Mouse (Mus musculus) stomach, embryonic 15.5 days (tissue): ENCODE results near the gene Usp3. TPM values are rescaled to one million over a fixed set of nuclear protein-coding genes. Genes with fewer than 3 reads are reported as not detected.

Experiments
- ATAC-seq: fragments of 200-750 bp; cut with Nextera tagmentation; 2 replicates; pipeline ENCODE4 v1.8.0; 2017; ENCODE audit warnings: low read depth, moderate number of reproducible peaks, moderate TSS enrichment; ENCODE audit not compliant: insufficient read depth, low FRiP score
- H3K27ac ChIP-seq: fragments of 300-500 bp; sonication (generic); 2 replicates; pipeline ENCODE4 v1.5.1; 2015; ENCODE audit warnings: mild to moderate bottlenecking, inconsistent platforms
- H3K27me3 ChIP-seq: fragments of 300-500 bp; sonication (generic); replicated peaks from 2 replicates; pipeline ENCODE4 v1.6.1; 2015; ENCODE audit warnings: inconsistent platforms
- H3K36me3 ChIP-seq: fragments of 300-500 bp; sonication (generic); 2 replicates; pipeline ENCODE4 v1.6.1; 2015; ENCODE audit warnings: inconsistent platforms
- H3K4me1 ChIP-seq: fragments of 300-500 bp; sonication (generic); 2 replicates; pipeline ENCODE4 v1.6.1; 2015; ENCODE audit warnings: inconsistent platforms
- H3K4me2 ChIP-seq: fragments of 300-500 bp; sonication (generic); 2 replicates; pipeline ENCODE4 v1.6.1; 2015; ENCODE audit warnings: mild to moderate bottlenecking, inconsistent platforms
- H3K4me3 ChIP-seq: fragments of 300-500 bp; sonication (generic); replicated peaks from 2 replicates; pipeline ENCODE4 v1.5.1; 2015; ENCODE audit warnings: inconsistent platforms
- H3K9ac ChIP-seq: fragments of 300-500 bp; sonication (generic); 2 replicates; pipeline ENCODE4 v1.6.1; 2015; ENCODE audit warnings: inconsistent platforms
- H3K9me3 ChIP-seq: fragments of 300-500 bp; sonication (generic); 2 replicates; pipeline ENCODE4 v1.6.1; 2016; ENCODE audit warnings: inconsistent platforms
- WGBS: fragments of 180-500 bp; shearing (Covaris S2); methylation state at CpG from one replicate; pipeline ENCODE4 v1.1.7; 2015; 5-methylcytosine and 5-hydroxymethylcytosine counted together
- polyA plus RNA-seq: library from polyadenylated mRNA; unstranded; fragments of >200 nt; fragmentation: Nextera tagmentation; extraction: Ambion mirVana; gene quantifications from 2 replicates; pipeline ENCODE4 v1.2.1, GENCODE M21; 2015

The Usp3 gene
- 60.9 and 64.6 TPM in 2 replicates for polyA plus RNA-seq

DNA sequence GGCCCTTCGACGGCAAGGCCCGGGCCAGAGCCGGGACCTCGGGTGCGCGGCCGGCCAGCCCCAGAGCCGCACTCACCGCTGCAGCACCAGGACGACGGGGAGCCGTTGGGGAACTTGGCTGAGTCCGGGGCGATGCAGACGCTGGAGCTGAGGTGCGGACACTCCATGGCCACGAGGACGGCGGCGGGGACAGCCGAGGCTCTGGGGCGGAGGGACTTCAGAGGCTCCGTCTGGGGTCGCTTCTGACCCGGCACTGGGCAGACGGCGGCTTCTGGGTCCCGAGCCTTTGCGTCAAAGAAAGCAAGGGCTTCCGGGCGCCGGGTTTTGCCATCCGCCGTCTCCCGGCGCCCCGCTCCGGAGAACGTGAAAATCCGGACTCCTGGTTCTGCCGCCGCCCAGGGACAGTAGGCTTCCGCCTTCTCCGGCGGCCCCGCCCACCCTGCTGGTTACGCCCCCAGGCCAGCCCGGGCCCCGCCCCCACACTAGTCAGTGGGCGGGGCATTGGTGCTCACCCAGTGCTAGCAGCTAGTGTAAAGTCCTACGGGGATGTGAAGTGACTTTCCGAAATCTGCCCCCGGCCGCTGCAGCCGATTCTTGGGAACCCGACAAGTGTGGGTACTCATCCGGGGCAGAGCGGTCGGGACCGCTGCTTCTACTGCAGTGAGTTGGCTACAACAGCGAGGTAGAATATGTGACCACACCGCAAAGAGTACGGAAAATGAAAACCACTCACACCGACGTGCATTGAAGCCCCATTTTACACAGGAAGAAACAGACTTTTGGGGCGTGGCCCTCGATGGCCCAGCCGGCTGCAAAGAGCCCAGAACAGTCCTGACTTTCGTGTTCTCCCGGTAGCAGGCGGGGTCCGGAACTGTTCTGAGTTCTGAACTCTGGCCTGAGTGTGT is at the start of gene Usp3:
TSS of gene Usp3 (minus strand) at position 435 of the 905 bp plus-strand sequence.
- Histone ChIP-seq H3K4me1 (peaks cover 21% of the 10 kb centered on the region), H3K27ac (peak within 1 kb of the TSS; percentile 95), H3K9me3 (no peaks in the 10 kb centered on the region), H3K27me3 (no peaks in the 10 kb centered on the region), H3K9ac (peak within 1 kb of the TSS; percentile 65), H3K4me2 (peak within 1 kb of the TSS; percentile 62), H3K4me3 (peak within 1 kb of the TSS; percentile 62), H3K36me3 (no peaks in the 10 kb centered on the region)
- under 1% methylated on average over 72 of the region's 73 CpGs for WGBS
- peak; percentile 90 for ATAC-seq

DNA sequence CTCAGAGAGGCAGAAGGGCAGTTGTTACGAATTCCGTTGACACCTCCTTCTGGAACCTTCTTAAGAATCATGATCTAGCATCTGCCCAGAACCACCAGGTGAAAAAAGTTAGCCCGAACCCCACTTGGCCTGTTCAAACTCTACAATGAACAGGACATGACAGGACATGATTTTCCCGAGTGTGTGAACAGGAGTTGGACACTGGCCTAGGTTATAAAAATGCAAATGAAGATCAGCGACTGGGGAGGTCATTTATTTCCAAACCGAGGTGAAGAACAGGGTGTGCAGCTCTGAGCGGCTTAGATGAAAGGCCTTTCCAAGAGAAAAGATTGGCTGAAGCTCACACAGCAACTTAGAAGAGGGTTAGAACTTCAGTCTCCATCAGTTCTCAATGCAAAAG is 47.5 kb upstream of the Usp3 start:
- no peaks in the 10 kb centered on the region for H3K27me3 ChIP-seq
- no peaks in the 10 kb centered on the region for H3K9me3 ChIP-seq
- ATAC-seq: no peak
- no peak overlapping the region for H3K4me3 ChIP-seq
- 73% methylated on average over 7 of the region's 7 CpGs for WGBS
- no peak overlapping the region for H3K4me2 ChIP-seq
- no peak overlapping the region for H3K27ac ChIP-seq
- H3K9ac ChIP-seq: no peak overlapping the region
- no peaks in the 10 kb centered on the region for H3K4me1 ChIP-seq
- no peaks in the 10 kb centered on the region for H3K36me3 ChIP-seq

DNA sequence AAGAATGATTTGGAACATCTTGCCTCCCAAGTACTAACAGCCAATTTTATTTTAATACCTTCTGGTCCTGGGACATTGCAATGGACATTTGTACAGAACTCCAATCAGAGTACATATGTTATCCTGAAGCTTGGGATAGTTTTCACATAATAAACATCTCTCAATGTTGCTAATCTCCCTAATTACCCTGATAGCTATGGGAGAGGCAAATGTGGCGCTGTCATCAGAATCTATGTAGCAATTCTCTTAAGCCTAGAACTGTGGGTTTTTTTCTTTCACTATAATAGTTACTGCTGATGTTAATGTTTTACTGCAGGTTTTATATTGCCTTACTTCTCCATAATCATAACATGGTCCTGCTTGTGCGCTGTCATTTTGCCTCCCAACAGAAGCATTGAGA is 46.7 kb upstream of the Usp3 start:
- Histone ChIP-seq H3K4me2 (no peak overlapping the region), H3K36me3 (no peaks in the 10 kb centered on the region), H3K4me1 (no peaks in the 10 kb centered on the region), H3K27me3 (no peaks in the 10 kb centered on the region), H3K9me3 (no peaks in the 10 kb centered on the region), H3K9ac (no peak overlapping the region), H3K27ac (no peak overlapping the region), H3K4me3 (no peak overlapping the region)
- WGBS: 94% methylated on average over 2 of the region's 2 CpGs
- ATAC-seq: no peak

DNA sequence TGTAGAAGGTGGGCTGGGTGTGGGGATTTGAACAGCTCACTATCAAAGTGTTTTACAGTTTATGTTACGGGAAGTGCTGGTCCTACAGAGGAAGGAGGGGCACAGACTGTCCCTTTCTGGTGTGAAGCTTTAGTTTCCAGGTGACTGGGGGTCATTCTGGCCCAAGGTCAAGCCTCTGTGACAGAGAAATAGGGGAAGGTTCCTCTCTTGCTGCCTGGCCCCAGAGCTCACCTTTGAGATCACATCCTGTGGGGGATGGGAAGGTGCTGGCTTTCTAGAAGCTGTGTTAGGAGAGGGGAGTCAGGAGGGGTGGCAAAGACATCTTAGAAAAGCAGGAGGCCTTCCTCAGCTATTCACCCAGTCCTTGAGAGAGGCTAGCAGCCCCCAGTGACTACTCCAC is 39.5 kb upstream of the Usp3 start:
- 90% methylated on average over 1 of the region's 1 CpGs for WGBS
- Histone ChIP-seq H3K36me3 (no peaks in the 10 kb centered on the region), H3K4me2 (no peak overlapping the region), H3K9me3 (no peaks in the 10 kb centered on the region), H3K4me1 (peaks cover 3% of the 10 kb centered on the region; the same call in 1 of the 2 replicates), H3K9ac (no peak overlapping the region), H3K27me3 (no peaks in the 10 kb centered on the region), H3K27ac (no peak overlapping the region), H3K4me3 (no peak overlapping the region)
- ATAC-seq: no peak

DNA sequence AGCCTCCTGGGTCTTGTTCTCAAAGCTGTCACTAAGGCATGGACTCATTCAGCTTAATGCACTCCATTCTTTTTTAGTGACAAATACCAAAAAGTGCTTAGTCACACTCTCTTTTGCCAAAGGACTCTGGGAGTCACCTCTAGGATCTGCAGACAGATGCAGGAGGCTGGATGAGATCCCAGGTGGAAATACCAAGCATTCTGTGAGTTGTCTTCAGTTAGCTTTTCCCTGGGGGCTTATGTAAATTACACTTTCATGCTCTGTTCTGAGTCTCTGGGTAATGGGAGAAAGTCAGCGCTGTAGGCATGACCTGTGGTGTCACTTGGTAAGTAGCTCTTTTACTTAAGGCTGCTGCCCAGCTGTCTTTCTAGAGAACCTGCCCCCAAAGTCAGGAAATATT is 38.0 kb upstream of the Usp3 start:
- H3K9ac ChIP-seq: no peak overlapping the region
- no peaks in the 10 kb centered on the region for H3K9me3 ChIP-seq
- WGBS: 21% methylated on average over 1 of the region's 1 CpGs
- H3K27me3 ChIP-seq: no peaks in the 10 kb centered on the region
- H3K36me3 ChIP-seq: no peaks in the 10 kb centered on the region
- ATAC-seq: no peak
- H3K4me3 ChIP-seq: no peak overlapping the region
- no peak overlapping the region for H3K27ac ChIP-seq
- peaks cover 6% of the 10 kb centered on the region for H3K4me1 ChIP-seq
- H3K4me2 ChIP-seq: no peak overlapping the region

DNA sequence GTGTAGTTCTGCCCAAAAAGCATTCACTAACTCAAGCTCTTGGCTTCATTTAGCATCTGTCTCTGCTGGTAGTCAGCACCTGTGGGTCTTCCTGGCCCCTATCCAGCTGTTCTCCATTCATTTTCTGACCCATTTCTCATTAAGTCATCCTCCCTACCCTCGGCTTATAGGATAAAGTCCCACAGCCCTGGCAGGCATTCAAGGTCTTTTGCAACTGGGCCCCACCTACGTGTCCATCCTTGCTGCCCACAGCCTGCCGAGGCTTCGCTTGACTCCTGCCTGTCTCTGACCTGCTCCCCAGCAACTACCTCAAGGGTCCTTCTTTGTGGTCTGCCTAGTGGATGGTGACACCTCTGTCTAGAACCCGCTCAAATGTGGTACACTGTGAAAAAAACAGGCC is 33.7 kb upstream of the Usp3 start:
- Histone ChIP-seq H3K9me3 (no peaks in the 10 kb centered on the region), H3K4me1 (peaks cover 18% of the 10 kb centered on the region), H3K9ac (no peak overlapping the region), H3K36me3 (no peaks in the 10 kb centered on the region), H3K27me3 (no peaks in the 10 kb centered on the region), H3K27ac (no peak overlapping the region), H3K4me3 (no peak overlapping the region), H3K4me2 (no peak overlapping the region)
- WGBS: 62% methylated on average over 5 of the region's 5 CpGs
- ATAC-seq: no peak

DNA sequence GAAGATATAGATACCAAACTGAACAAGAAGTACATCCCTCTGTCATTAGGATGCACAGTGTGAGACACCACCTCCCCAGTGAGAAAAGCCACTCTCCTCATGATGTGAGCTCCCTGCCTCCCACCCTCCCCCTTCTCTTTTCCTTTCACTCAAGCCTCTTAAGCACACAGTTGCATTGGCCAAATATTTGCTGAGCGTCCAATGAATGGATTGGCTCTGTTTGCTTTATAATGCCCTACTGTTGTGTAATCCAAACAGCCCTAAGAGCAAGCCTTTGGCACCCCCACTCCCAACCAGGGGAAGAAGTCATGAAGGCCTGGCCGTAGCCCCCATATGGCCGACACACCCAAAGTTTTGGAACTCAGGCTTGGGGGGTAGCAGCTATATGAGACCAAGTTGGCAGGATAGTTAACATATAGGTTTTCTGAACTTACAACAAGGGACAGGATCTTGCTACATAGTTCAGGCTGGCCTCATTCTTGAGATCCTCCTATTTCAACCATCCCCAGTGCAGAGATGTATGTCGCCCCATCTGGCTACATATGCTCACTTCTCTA is 33.1 kb upstream of the Usp3 start:
- H3K4me2 ChIP-seq: no peak overlapping the region
- H3K36me3 ChIP-seq: no peaks in the 10 kb centered on the region
- H3K9ac ChIP-seq: no peak overlapping the region
- H3K4me1 ChIP-seq: peaks cover 21% of the 10 kb centered on the region
- H3K27me3 ChIP-seq: no peaks in the 10 kb centered on the region
- no peak overlapping the region for H3K27ac ChIP-seq
- no peaks in the 10 kb centered on the region for H3K9me3 ChIP-seq
- WGBS: 59% methylated on average over 4 of the region's 4 CpGs
- no peak overlapping the region for H3K4me3 ChIP-seq
- peak; percentile 69 for ATAC-seq

DNA sequence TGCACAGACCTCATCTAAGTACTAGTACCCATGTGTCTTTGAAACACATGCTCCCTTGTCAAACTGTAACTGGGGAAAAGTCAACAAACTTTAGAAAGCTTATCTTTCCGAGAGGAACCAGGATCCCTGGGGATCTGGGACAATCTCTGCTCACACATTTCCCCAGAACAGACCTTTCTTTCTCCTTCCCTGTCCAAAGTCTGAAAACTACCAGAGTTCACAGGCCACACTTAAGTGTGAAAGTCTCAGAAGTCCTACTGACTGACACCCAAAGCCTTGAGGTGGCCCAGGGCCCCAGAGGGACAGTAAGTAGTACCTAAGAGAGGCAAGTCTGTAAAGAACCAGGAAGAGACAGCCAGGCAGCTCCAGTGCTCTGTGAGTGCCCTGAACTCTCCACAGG is 31.9 kb upstream of the Usp3 start:
- 37% methylated on average over 1 of the region's 1 CpGs for WGBS
- no peak for ATAC-seq

DNA sequence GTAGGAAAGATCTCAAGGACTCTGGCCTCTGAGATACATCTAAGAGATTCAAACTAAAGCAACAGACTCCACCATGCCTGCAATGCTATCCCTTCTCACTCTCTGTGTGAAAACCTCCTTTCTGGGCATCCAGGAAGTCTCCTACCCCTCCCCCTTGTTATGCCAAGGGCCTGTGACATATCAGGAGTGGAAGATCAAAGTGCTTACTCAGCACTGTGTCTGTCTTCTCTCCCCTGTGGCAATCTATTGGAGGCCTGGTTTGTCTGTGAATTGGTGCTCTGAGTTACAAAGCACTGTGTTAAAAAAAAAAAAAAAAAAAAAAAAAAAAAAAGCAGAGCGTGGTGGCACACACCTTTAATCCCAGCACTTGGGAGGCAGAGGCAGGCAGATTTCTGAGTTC is 30.7 kb upstream of the Usp3 start:
- no peaks in the 10 kb centered on the region for H3K36me3 ChIP-seq
- H3K9me3 ChIP-seq: no peaks in the 10 kb centered on the region
- H3K27me3 ChIP-seq: no peaks in the 10 kb centered on the region
- H3K4me3 ChIP-seq: no peak overlapping the region
- WGBS: 100% methylated on average over 1 of the region's 1 CpGs
- H3K9ac ChIP-seq: no peak overlapping the region
- no peak overlapping the region for H3K4me2 ChIP-seq
- H3K27ac ChIP-seq: no peak overlapping the region
- no peak for ATAC-seq
- peaks cover 33% of the 10 kb centered on the region for H3K4me1 ChIP-seq

More for the DNA sequence above, 31.9 kb upstream of the Usp3 start:
- H3K27ac ChIP-seq: peak overlapping the region; percentile 12; the same call in 1 of the 2 replicates
- no peak overlapping the region for H3K9ac ChIP-seq
- H3K4me1 ChIP-seq: peaks cover 30% of the 10 kb centered on the region
- no peak overlapping the region for H3K4me2 ChIP-seq
- no peaks in the 10 kb centered on the region for H3K36me3 ChIP-seq
- no peaks in the 10 kb centered on the region for H3K27me3 ChIP-seq
- no peaks in the 10 kb centered on the region for H3K9me3 ChIP-seq
- H3K4me3 ChIP-seq: no peak overlapping the region

DNA sequence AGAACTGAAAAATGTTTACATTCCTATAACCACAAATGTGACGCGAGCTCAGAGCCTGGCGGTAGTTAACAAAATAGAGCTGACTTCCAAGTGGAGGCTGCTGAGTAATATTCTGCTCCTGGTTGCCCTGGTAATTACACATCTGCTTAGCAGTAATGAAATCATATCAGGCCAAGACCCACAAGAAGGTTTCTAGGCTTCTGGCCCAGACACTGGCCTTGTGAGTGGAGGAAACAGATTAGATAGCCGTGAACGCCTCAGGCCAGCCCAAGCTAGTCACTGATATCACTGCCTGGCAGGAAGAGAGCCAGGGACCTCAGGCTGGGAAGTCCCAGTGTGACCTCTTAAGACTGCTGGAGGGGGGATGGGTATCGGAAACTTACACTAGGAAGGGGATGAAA is 27.6 kb upstream of the Usp3 start:
- peaks cover 26% of the 10 kb centered on the region for H3K4me1 ChIP-seq
- H3K9me3 ChIP-seq: no peaks in the 10 kb centered on the region
- no peaks in the 10 kb centered on the region for H3K27me3 ChIP-seq
- no peaks in the 10 kb centered on the region for H3K36me3 ChIP-seq
- peak overlapping the region; percentile 88 for H3K27ac ChIP-seq
- peak; percentile 84; the same call in 1 of the 2 replicates for ATAC-seq
- H3K4me3 ChIP-seq: no peak overlapping the region
- peak overlapping the region; percentile 21 for H3K4me2 ChIP-seq
- WGBS: 4% methylated on average over 6 of the region's 6 CpGs
- no peak overlapping the region for H3K9ac ChIP-seq

DNA sequence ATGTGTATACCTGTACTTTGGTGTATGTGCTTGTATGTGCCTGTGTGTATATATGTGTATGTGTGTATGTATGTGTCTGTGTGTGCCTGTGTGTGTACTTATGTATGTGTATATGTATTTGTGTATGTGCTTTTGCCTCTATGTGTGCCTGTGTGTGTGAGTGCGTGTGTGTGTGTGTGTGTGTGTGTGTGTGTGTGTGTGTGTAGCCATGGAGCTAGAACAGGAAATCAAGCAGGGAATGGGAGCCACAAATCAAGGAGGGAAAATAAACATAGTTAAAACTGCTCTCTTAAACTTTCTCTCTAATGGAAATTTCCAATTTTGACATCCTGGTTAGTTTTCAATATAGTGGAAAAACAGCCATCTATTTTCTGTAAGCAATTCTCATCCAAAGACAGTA is 27.1 kb upstream of the Usp3 start:
- no peak overlapping the region for H3K4me2 ChIP-seq
- no peaks in the 10 kb centered on the region for H3K27me3 ChIP-seq
- H3K4me3 ChIP-seq: no peak overlapping the region
- no peak overlapping the region for H3K9ac ChIP-seq
- no peaks in the 10 kb centered on the region for H3K36me3 ChIP-seq
- H3K4me1 ChIP-seq: peaks cover 21% of the 10 kb centered on the region
- no peaks in the 10 kb centered on the region for H3K9me3 ChIP-seq
- WGBS: 58% methylated on average over 1 of the region's 1 CpGs
- ATAC-seq: no peak
- peak overlapping the region; percentile 88 for H3K27ac ChIP-seq

DNA sequence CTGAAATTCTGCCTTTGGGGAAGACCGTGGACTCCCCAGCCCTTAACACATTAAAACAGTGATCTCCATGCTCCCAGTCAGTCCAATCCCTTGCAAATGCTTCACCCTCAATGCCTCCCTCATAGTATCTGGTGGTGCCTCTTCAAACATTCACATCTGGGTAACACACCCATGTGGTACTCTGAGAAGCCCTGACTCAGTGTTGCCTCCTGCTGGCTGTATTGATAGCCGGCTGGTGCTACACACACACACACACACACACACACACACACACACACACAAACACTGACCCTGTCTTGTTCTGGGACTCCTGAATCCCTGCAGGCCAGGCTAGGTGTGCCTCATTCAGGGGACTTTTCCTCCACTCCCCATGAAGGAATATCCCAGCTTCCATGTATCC is 24.9 kb upstream of the Usp3 start:
- H3K27ac ChIP-seq: no peak overlapping the region
- 91% methylated on average over 2 of the region's 2 CpGs for WGBS

More for the DNA sequence above, 24.9 kb upstream of the Usp3 start:
- Histone ChIP-seq H3K27me3 (no peaks in the 10 kb centered on the region), H3K4me2 (no peak overlapping the region), H3K36me3 (no peaks in the 10 kb centered on the region), H3K9me3 (no peaks in the 10 kb centered on the region), H3K4me3 (no peak overlapping the region), H3K9ac (no peak overlapping the region), H3K4me1 (peaks cover 18% of the 10 kb centered on the region)
- no peak for ATAC-seq
